Mouse (Mus musculus): Measurements from ENCODE around the gene Ergic3.

The Ergic3 gene

DNA sequence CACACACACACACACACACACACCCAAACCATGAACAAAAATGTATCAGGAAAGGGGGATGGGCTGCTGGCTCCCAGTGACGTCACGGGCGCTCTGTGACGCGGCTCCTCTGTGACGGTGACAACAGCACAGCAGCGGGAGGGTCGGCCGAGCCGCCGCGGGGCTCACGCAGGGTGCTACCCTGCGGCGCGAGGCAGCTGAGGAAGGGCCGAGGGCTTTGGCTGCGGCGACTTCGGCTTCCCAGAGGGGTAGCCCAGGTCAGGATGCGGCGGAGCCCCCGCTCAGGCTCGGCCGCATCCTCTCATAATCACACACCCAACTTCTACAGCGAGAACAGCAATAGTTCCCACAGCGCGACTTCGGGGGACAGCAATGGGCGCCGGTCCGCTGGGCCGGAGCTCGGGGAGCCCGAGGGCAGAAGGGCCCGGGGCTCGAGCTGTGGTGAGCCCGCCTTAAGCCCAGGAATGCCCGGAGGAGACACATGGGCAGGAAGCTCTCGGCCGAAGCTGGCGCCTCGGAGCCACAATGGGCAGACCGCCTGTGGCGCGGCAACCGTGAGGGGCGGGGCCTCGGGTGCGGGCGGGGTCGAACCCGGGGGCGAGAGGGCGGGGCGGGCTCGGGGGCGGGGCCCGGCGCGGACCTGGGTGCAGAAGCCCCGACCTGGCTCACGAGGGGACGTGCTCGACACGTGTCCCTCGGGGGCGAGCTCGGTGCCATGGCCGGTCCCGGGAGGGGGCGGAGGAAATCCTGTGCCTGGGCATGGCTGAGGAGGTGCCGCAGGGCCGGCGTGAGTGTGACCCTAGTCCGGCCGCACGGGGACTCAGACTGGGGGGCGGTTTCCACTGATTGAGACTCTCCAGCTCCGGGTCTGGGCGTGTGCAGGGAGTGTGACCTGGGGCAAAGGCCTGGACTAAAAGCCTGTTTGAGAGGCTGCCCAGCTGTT, 57.5 kb downstream of the Ergic3 start, which contains the start of gene Spag4:
Spag4 (plus strand) TSS at position 77 of the 943 bp plus-strand sequence.
- CTCF ChIA-PET, result interaction anchor here (1.2 kb wide), 1 partner anchor 57 kb away, joined by 3 read pairs; the partner anchor contains the start of genes 6430550D23Rik and Ergic3

DNA sequence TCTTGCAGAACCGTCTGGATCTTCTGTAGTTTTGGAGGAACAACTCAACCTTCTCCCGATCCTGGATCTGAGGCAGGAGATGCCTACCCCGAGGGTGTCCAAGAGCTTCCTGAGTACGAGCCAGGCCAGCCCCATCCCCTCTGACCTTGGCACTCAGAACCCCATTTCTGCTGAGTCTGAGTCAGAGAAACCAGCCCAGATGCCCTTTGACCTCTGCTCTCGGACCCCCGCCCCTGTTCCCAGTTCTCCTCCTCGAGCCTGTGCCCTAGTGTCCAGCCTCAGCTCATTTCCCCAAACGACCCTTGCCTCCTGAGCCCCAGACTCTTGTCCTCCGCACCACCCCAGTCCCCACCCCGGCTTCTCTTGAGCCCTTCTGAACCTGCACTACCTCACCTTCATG, 58.3 kb downstream of the Ergic3 start:
- CTCF ChIA-PET, result interaction anchor here (1.2 kb wide), 1 partner anchor 58 kb away, joined by 3 read pairs; the partner anchor contains the start of genes 6430550D23Rik and Ergic3

All from spleen, embryonic (tissue).